Mouse (Mus musculus) liver, embryonic 11.5 days (tissue): ENCODE measurements around the gene Rsl1d1. TPM values are rescaled to one million over a fixed set of nuclear protein-coding genes. Genes with fewer than 3 reads are reported as not detected.
A peak's percentile ranks its signal among the peaks of the same experiment; 100 is the strongest.

Experiments used
- ATAC-seq: fragments of 200-750 bp; cut with Nextera tagmentation; replicated peaks from 2 replicates; pipeline ENCODE4 v1.8.0; 2017; ENCODE audit warnings: moderate number of reproducible peaks, mild to moderate bottlenecking, moderate TSS enrichment, moderate library complexity; ENCODE audit not compliant: low FRiP score
- DNase-seq: peaks from one replicate; pipeline ENCODE4 v3.0.0-alpha.2; 2017; ENCODE audit warnings: low spot score
- H3K27ac ChIP-seq: fragments of 300-500 bp; sonication (generic); 2 replicates; pipeline ENCODE4 v1.5.1; 2014; ENCODE audit warnings: mild to moderate bottlenecking, low read depth, low read length, control low read depth
- H3K27me3 ChIP-seq: fragments of 300-500 bp; sonication (generic); replicated peaks from 2 replicates; pipeline ENCODE4 v1.6.1; 2014; ENCODE audit warnings: low read length, mixed read lengths; ENCODE audit not compliant: control insufficient read depth, insufficient read depth
- H3K36me3 ChIP-seq: fragments of 300-500 bp; sonication (generic); 2 replicates; pipeline ENCODE4 v1.6.1; 2014; ENCODE audit warnings: mild to moderate bottlenecking, low read length, moderate library complexity, mixed read lengths; ENCODE audit not compliant: control insufficient read depth, insufficient read depth
- H3K4me1 ChIP-seq: fragments of 300-500 bp; sonication (generic); replicated peaks from 2 replicates; pipeline ENCODE4 v1.6.1; 2014; ENCODE audit warnings: low read length, mixed read lengths; ENCODE audit not compliant: control insufficient read depth, insufficient read depth
- H3K4me2 ChIP-seq: fragments of 300-500 bp; sonication (generic); 2 replicates; pipeline ENCODE4 v1.6.1; 2014; ENCODE audit warnings: mild to moderate bottlenecking, control low read depth, moderate library complexity
- H3K4me3 ChIP-seq: fragments of 300-500 bp; sonication (generic); 2 replicates; pipeline ENCODE4 v1.5.1; 2014; ENCODE audit warnings: low read depth, low read length, control low read depth
- H3K9ac ChIP-seq: fragments of 300-500 bp; sonication (generic); 2 replicates; pipeline ENCODE4 v1.6.1; 2014; ENCODE audit warnings: low read depth, low read length, control low read depth
- H3K9me3 ChIP-seq: fragments of 300-500 bp; sonication (generic); 2 replicates; pipeline ENCODE4 v1.6.1; 2016; ENCODE audit warnings: low read length, inconsistent platforms, mixed read lengths; ENCODE audit not compliant: control insufficient read depth
- WGBS: fragments of 180-500 bp; shearing (Covaris S2); extraction: QIAGEN DNeasy Blood & Tissue Kit; methylation state at CpG from one replicate; pipeline ENCODE4 v1.1.7; 2014; 5-methylcytosine and 5-hydroxymethylcytosine counted together
- polyA plus RNA-seq: library from polyadenylated mRNA; unstranded; fragments of >200 nt; fragmentation: Nextera tagmentation; extraction: Ambion mirVana; gene quantifications from 2 replicates; pipeline ENCODE4 v1.2.1, GENCODE M21; 2014

Gene Rsl1d1
- polyA plus RNA-seq, 1 experiment from 2014 or later = 313 TPM

- peak; percentile 54 for ATAC-seq
Measured at GRCm38 (mm10) chr16:11198467-11198866, 4.7 kb downstream of the Rsl1d1 start.

GRCm38 (mm10) chr16:11197052-11197451, 6.1 kb downstream of the Rsl1d1 start:
- peaks cover 64% of the 10 kb centered on the region for H3K36me3 ChIP-seq
- ATAC-seq = no peak
- WGBS = 86% methylated on average over 4 of the region's 4 CpGs
- DNase-seq = no peak
- no peak overlapping the region for H3K4me2 ChIP-seq
- peaks cover 4% of the 10 kb centered on the region for H3K4me1 ChIP-seq
- H3K27me3 ChIP-seq = no peaks in the 10 kb centered on the region
- no peaks in the 10 kb centered on the region for H3K9me3 ChIP-seq
- no peak overlapping the region for H3K9ac ChIP-seq
- no peak overlapping the region for H3K27ac ChIP-seq
- no peak overlapping the region for H3K4me3 ChIP-seq

More at GRCm38 (mm10) chr16:11198467-11198866, 4.7 kb downstream of the Rsl1d1 start:
- no peaks in the 10 kb centered on the region for H3K27me3 ChIP-seq
- H3K4me2 ChIP-seq = no peak overlapping the region
- no peak overlapping the region for H3K4me3 ChIP-seq
- 70% methylated on average over 2 of the region's 2 CpGs for WGBS
- no peak for DNase-seq
- no peak overlapping the region for H3K27ac ChIP-seq
- peaks cover 4% of the 10 kb centered on the region for H3K4me1 ChIP-seq
- peaks cover 53% of the 10 kb centered on the region for H3K36me3 ChIP-seq
- H3K9me3 ChIP-seq = no peaks in the 10 kb centered on the region
- no peak overlapping the region for H3K9ac ChIP-seq

DNA sequence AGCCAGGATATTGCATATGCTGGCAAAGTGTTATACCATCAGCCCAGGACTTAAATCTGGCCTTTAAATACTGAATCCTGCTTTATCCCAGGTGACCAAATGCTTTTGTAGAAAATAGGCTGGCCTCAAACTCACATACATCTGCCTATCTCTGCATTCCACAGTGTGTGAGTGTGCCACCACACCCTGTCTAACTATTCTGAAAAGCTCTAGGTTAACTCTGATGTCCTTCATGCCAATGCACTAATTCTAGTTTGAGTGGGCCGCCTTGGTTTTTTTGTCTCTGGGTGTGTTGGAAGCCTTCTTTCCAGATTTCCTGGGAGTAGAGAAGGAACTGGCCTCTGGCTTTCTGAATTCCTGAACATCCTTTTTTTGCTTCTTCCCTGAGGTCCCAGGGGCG, 9.9 kb downstream of the Rsl1d1 start:
- Histone ChIP-seq H3K36me3 (peaks cover 42% of the 10 kb centered on the region), H3K4me3 (no peak overlapping the region), H3K4me2 (no peak overlapping the region), H3K9ac (no peak overlapping the region), H3K27ac (no peak overlapping the region), H3K4me1 (no peaks in the 10 kb centered on the region; the same call in 1 of the 2 replicates), H3K9me3 (no peaks in the 10 kb centered on the region), H3K27me3 (no peaks in the 10 kb centered on the region)
- DNase-seq = no peak
- WGBS = 94% methylated on average over 2 of the region's 2 CpGs
- ATAC-seq = no peak

DNA sequence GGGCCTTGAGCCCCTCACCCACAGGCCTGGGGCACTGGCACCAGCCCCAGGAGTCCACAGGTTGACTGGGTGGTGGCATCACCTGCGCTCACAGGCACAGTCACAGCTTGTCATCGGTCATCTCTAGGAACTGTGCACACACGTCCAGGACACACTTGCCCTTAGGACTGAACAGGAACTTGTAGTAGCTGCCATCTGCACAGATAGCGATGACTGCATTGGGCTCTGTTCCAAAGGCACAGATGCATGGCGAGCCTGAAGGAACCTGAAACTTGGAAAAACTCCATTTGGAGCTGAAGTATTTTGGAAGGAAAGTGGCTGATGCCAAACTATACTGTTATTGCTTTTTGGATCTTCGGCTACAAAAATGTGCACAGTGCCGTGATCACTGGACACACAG, 13.0 kb downstream of the Rsl1d1 start:
- Histone ChIP-seq H3K4me2 (no peak overlapping the region), H3K36me3 (peaks cover 24% of the 10 kb centered on the region), H3K4me3 (no peak overlapping the region), H3K9me3 (no peaks in the 10 kb centered on the region), H3K9ac (no peak overlapping the region), H3K27me3 (no peaks in the 10 kb centered on the region), H3K4me1 (no peaks in the 10 kb centered on the region), H3K27ac (no peak overlapping the region)
- WGBS = 88% methylated on average over 7 of the region's 7 CpGs
- no peak for DNase-seq
- ATAC-seq = no peak

DNA sequence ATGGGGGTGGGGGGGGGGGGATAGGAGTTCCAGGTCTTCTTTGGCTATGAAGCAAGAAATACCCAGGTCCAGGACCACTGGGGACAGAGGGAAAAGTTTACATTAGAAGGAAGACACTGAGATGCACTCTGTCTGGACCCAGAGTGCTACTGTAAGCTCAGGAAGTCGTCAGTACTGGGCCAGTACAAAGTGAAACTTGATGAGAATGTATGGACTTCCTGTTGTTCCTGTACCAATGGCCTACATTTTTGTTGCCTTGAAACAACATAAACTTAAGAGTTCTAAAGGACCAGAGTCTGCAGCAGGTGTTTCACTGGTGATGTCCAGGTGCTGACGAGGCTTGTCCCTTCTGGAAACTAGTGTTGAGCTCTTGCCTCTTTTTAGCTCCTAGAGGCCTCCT, 25.7 kb downstream of the Rsl1d1 start:
- no peak overlapping the region for H3K9ac ChIP-seq
- DNase-seq (no peak), ATAC-seq (no peak)
- no peak overlapping the region; the same call in 1 of the 2 replicates for H3K4me3 ChIP-seq
- no peaks in the 10 kb centered on the region for H3K9me3 ChIP-seq
- no peaks in the 10 kb centered on the region for H3K27me3 ChIP-seq
- H3K27ac ChIP-seq = no peak overlapping the region
- peaks cover 12% of the 10 kb centered on the region for H3K4me1 ChIP-seq
- H3K4me2 ChIP-seq = peak overlapping the region; percentile 71
- no peaks in the 10 kb centered on the region for H3K36me3 ChIP-seq
- WGBS = 76% methylated on average over 2 of the region's 2 CpGs

GRCm38 (mm10) chr16:11176884-11177244, 26.3 kb downstream of the Rsl1d1 start:
- Histone ChIP-seq H3K4me1 (peaks cover 13% of the 10 kb centered on the region), H3K9me3 (no peaks in the 10 kb centered on the region), H3K4me3 (peak overlapping the region; percentile 97), H3K27me3 (no peaks in the 10 kb centered on the region), H3K9ac (peak overlapping the region; percentile 92), H3K36me3 (no peaks in the 10 kb centered on the region), H3K4me2 (peak overlapping the region; percentile 71), H3K27ac (peak overlapping the region; percentile 53; the same call in 1 of the 2 replicates)
- ATAC-seq (no peak), DNase-seq (no peak)
- 8% methylated on average over 4 of the region's 4 CpGs for WGBS

DNA sequence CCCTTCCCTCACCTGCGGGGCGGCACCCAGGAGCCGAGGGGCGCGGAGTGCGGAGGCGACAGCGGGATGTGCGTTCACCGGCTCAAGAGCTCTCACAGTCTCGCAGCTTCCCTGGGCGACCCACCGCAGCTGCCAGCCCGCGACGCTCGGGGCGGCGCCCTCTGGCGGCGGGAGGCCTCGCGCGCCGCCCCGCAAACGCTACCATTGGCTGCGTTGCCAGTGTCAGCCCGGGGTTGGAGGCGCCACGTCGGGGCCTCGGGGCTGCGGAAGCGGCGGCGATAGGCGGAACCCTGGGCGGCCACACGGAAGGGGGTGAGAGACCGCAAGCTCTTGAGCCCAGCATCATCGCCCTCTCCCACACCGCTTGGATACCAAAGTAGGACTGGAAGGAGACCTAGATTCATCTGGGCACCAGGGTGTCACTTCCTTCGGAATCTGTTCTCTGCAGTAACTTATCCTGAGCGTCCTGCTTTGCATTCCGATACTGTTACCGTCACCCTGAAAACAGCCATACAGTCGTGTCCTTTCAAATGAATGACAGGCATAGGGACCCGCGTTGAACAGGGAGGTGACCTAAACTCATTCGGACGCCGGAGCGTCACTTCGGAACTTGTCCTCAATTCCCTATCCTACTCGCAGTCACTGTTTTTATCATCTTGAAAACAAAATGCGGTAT, 26.8 kb downstream of the Rsl1d1 start, which contains the start of gene Zc3h7a:
Gene Zc3h7a, minus strand, starts transcription at position 186 of the 676 bp plus-strand sequence.
- WGBS = under 1% methylated on average over 57 of the region's 57 CpGs
- Histone ChIP-seq H3K4me3 (peak within 1 kb of the TSS; percentile 97), H3K9ac (peak within 1 kb of the TSS; percentile 92), H3K27ac (peak within 1 kb of the TSS; percentile 94), H3K27me3 (no peaks in the 10 kb centered on the region), H3K4me1 (peaks cover 18% of the 10 kb centered on the region), H3K36me3 (no peaks in the 10 kb centered on the region), H3K4me2 (peak within 1 kb of the TSS; percentile 71), H3K9me3 (no peaks in the 10 kb centered on the region)
- DNase-seq = peak; percentile 92
- peak; percentile 95 for ATAC-seq

DNA sequence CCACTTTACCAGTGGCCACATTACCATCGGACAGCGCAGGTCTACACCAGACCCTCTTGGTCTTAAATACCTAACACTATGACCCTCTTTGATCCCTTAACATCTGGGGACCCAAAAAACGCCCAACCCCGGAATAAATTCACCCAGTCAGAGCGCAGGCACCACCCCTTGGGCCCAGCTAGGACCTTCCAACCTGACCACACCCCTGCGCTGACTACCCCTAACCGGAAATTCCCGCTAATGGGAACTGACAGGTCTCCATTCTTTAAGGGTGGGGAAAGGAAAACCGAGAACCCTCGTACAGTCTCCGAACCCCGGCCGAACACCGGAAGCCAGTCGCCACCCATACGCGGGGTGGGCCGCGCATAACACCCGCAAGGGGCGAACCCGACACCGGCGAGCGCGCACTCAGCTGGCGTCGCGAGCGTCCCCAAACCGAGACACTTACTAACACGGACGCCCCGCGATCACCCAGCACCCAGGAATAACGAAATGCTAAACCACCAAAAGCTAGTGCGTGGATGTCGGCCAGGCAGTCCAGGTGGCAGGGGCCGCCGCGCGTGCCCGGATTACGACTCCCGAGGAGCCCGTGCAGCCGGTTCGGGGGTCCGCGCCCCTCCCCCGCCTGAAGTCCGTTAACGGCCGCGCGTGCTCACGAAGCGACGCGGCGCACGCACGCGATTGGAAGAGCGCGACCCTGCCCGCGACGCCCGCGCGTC, 27.5 kb downstream of the Rsl1d1 start:
- Histone ChIP-seq H3K4me1 (peaks cover 18% of the 10 kb centered on the region), H3K27ac (peak overlapping the region; percentile 94), H3K9me3 (no peaks in the 10 kb centered on the region), H3K4me3 (peak overlapping the region; percentile 97), H3K9ac (peak overlapping the region; percentile 92), H3K27me3 (no peaks in the 10 kb centered on the region), H3K36me3 (no peaks in the 10 kb centered on the region), H3K4me2 (peak overlapping the region; percentile 71)
- ATAC-seq (peak; percentile 74), DNase-seq (peak; percentile 78)
- WGBS = under 1% methylated on average over 72 of the region's 72 CpGs
